ENCODE assay signal across 16 mouse cellular contexts in the genomic region with DNA sequence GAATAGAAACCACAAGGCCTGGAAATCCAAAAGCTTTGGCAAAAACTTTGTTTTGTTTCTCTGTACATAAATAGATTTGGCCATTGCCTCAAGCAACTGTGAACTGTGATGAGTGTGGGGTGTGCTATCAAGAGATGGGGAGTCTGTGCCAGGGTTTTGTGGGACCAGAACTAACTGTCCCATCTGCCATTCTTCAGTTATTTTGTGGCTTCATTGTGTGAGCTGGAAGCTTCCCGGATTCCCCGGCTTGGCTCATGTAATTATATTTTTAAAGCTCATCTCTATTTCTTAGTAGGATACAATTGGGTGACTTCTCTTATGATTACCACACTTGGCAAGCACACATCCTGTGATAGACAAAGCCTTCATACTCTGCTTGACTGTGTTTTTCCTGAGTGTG.
DNase-seq lines count a peak whose midpoint lies in the region; ATAC-seq lines count a peak whose summit lies in the region.
"Had no signal": no experiment of that assay in that cellular context is flagged by ENCODE, and none has a peak within 500 bp of the region (broad histone marks: within the 10 kb centered on the region; RNA-seq: fewer than 3 reads in every experiment).

No protein-coding gene starts in this region.

- ATAC-seq in activated CD4-positive, CD25-positive, alpha-beta regulatory T cell, adult 4 months, result no peak
- ATAC-seq: forebrain, embryonic 16.5 days; hindbrain, postnatal 0 days; midbrain, embryonic 16.5 days had no signal

- intact Hi-C loops in gastrocnemius, postnatal 36 days (cut with DNase I), result no loop called here

- DNase-seq in gastrocnemius, postnatal 25 days, result peak; percentile 11
- no peak for DNase-seq in gastrocnemius, postnatal 36 days
- peak; percentile 4 for DNase-seq in right cerebral cortex, adult 18-20 months
- no peak for DNase-seq in right cerebral cortex, postnatal 36 days (ENCODE audit: low spot score in 2 of 2)
- DNase-seq in layer of hippocampus, adult 8-10 months (ENCODE audit: low spot score in 2 of 2), result peak; percentile 36 to 38
- DNase-seq in skeletal muscle tissue, adult 2 months (ENCODE audit: low read depth, low spot score), result peak; percentile 21
- no peak for DNase-seq in urinary bladder, adult 18-20 months (ENCODE audit: low spot score in 2 of 2)
- DNase-seq: heart, postnatal 36 days; kidney, adult 18-20 months; kidney, postnatal 25 days; right cerebral cortex, postnatal 25 days; thymus, postnatal 4 days had no signal

Comparison
In these comparisons a context has a peak if more than half of its experiments do, and no peak if none do; other contexts are left out.
1. DNase-seq: peak in gastrocnemius, postnatal 25 days (single experiment), right cerebral cortex, adult 18-20 months (single experiment), layer of hippocampus, adult 8-10 months (2 of 2) and skeletal muscle tissue, adult 2 months (single experiment); none in gastrocnemius, postnatal 36 days (0 of 2), right cerebral cortex, postnatal 36 days (0 of 2) and urinary bladder, adult 18-20 months (0 of 2).